Mouse (Mus musculus) kidney, adult 9 months (tissue): ENCODE results near the gene Efna4.

Source experiments
- DNase-seq: peaks from one replicate; pipeline ENCODE4 v3.0.0; 2022

The Efna4 gene

DNA sequence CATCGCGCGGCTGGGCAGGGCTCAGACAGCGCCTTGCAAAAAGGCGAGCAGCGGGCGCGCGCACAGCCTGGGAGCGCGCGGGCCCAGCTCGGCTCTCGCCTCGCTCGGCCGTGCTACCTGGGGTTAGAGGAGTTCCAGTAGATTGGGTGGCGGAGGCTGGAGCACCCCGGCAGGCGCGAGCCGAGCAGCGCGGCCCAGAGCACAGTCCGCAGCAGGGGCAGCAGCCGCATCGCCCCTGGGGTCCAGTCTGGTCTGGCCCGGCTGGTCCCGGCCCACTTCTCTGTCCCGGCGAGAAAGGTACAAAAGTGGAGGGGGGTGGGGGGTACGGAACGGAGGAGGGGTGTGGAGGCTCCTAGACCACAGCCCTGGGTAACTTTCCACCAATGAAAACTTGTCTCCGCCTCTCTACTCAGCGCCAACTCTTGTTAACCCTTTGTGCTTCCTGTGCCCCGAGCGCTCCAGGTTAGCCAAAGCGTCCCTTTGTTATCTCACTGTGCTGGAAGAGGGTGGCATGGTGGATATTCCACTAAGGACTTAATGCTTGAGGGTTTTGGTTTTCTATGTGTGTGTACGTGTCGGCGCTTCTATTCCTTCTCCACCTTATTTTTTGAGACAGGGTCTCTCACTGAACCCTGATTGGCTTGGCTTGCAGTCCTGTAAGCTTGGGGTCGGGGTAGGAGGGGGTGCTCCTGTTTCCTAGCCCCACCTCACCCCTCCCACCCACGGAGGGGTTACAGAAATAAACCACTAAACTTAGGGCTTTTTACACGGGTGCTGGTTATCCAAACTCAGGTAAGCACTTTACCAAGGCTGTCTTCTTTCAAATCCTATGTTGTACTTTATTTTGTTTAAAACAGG, at the start of gene Efna4:
Gene Efna4 (minus strand): TSS at position 308 of the 858 bp plus-strand sequence.
- peak; percentile 62 for DNase-seq

- no peak for DNase-seq
These were observed 48.9 kb upstream of the Efna4 start for GRCm38 (mm10) chr3:89386438-89387420.

- DNase-seq, result no peak
These were observed 47.6 kb upstream of the Efna4 start for GRCm38 (mm10) chr3:89385451-89385850.

DNA sequence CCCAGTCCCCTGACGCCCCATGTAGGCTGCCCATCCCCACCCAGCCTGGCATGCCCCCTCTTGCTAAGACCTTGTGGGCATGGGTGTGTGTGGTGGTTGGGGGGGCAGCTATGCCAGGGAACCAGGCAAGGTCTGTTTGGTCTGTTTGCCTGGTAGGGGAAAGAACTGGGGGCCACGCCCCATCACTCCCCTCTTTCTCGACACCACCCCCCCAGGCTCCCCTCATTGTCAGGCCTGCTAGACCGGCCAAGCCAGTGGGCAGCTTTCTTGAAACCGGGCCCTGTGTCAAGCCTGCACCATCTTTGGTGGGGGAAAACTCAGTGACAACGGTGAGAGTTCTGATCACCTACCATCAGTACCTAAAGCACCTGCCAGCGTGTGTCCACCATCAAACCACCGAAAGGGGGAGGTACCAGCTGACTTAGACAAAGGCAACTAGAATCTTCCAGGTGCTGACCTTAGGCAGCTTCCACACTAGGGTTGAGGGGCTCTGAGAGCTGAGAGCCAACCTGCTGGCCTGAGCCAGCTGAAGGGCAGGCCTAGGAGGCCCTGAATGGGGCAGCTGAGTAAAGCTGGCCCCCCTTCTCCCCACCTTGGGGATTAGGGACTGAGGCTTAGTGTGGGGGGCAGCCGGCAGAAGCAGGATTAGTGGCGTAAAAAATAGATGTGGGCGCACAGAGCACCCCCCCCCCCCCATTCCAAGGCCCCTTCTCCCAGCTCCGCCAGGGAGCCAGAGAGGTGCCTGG, 46.7 kb upstream of the Efna4 start:
- DNase-seq, result no peak

- DNase-seq, result no peak
These were observed 45.9 kb upstream of the Efna4 start for GRCm38 (mm10) chr3:89383651-89384255.

- DNase-seq, result no peak
These were observed 45.1 kb upstream of the Efna4 start for GRCm38 (mm10) chr3:89382950-89383349.

DNA sequence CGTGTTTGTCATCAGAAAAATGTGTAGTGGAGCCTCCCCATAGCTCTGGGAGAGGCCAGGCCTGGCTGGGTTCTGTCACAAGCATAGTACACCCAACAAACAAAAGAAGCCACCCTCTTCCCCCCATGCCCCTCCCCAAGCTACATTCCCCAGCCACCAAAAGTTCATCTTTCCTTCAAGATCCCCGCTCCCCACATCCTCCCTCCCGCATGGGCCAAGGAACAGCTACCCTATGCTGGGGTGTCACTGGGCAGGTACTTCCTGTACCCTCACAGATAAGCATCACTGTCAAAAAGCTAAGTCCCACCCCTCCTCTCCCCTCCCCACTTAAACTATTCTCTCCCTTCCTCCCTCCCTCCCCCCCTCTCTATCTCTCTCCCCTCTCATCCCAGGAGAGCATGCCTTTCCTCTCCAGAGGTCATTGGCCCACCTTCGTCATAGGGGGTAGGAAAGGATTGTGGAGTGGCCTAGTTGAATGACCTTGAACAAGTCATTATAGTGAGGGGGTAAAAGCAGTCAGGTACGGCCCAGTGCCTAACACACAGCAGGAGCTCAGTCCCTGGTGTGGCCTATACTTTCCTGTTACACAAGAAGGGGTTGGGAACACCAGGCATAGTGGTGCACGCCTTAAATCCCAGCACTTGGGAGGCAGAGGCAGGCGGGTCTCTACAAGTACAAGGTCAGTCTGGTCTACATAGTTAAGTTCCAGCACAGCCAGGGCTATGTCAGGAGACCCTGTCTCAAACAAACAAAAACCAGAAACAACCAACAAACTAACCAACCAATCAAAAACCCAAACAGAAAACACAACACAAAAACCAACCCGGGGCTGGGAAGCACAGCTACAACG, 44.4 kb upstream of the Efna4 start:
- no peak for DNase-seq

DNA sequence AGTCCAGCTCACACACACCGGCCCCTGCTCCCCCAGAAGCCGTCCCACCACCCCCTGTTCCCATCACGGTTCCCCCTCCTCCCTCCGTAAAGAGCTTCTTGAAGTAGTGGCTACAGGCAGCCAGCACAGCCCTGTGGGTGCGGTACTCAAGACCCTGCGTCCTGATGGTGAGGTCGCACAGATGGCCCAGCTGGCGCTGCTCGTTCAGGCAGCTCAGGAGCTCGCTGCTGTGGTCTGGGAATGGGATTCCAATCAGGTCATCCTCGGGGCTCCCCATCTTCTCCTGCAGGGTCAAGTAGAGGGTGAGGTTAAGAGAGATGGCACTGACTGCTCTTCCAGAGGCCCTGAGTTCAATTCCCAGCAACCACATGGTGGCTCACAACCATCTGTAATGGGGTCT, 43.4 kb upstream of the Efna4 start:
- no peak for DNase-seq

DNA sequence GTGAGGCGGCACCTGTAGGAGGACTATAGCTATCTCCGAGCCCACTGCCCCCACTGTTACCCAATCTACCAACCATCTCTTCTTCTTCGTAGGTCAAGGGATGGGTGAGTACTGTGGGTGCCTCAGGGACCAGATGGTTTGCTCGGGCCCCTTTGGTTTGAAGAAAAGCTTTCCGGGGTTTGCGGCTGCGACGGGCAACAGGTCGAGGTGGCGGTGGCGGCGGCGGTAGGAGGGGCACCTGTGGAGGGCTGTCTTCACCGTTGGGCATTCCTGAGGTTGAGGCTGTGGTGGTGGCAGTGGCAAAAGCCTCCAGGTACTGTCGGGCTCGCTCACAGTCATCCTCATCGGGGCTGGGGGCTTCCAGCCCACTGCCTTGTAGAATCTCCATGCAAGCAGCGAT, 42.9 kb upstream of the Efna4 start:
- DNase-seq, result no peak

- DNase-seq, result no peak
These were observed 42.5 kb upstream of the Efna4 start for GRCm38 (mm10) chr3:89380291-89380690.

DNA sequence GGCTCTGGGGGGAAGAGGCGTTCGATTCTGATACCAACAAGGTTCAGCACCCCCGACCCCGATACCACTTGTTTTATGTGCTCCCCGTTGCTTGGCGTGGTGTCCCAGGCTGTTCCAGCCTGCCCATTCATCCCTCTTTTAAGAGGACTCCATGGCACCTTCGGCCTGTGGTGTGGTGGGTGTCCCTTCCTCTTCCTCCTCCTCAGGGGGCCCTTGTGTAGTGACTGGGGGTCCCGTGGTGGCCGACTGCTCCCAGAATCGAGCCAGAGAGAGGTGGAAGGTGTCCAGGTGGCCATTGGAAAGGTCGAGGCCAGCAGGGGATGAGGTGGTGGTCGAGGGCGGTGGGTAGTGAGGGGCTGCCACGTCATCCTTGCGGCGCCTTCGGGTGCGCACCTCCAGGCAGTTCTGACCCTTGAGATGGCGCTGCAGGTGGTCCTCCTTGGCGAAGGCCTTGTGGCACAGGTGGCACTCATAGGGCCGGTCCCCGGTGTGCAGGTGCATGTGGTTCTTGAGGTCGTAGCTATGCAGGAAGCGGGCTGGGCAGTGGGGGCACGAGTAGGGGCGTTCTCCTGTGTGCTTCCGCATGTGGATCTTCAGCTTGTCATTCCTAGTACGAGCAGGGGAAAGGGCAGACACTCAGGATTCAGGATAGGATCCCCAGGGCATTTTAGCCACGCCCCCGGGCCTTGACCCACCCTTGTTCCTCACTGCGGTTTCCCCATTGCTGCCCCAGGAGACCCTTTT, 41.7 kb upstream of the Efna4 start:
- DNase-seq, result no peak

GRCm38 (mm10) chr3:89378394-89379067, 40.7 kb upstream of the Efna4 start:
- peak; percentile 72 for DNase-seq

DNA sequence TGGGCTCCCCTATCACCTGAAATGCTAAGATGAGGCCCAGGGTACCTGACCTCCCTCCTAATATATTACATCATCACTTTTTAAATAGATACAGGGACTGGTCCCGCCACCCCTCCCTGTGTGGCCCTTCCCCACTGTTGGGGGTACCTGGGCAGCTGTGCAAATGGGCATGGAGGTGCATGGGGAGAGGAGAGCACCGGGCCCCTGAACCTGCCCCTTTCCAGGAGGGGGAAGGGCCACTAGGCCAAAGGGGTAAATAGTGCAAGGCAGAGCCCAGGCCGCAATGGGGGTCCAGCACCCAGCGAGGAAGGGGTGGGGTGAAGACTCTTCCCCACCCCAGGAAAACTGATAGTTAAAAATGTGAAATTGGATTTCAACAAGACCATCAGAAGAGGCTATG, 40.0 kb upstream of the Efna4 start:
- DNase-seq, result no peak

DNA sequence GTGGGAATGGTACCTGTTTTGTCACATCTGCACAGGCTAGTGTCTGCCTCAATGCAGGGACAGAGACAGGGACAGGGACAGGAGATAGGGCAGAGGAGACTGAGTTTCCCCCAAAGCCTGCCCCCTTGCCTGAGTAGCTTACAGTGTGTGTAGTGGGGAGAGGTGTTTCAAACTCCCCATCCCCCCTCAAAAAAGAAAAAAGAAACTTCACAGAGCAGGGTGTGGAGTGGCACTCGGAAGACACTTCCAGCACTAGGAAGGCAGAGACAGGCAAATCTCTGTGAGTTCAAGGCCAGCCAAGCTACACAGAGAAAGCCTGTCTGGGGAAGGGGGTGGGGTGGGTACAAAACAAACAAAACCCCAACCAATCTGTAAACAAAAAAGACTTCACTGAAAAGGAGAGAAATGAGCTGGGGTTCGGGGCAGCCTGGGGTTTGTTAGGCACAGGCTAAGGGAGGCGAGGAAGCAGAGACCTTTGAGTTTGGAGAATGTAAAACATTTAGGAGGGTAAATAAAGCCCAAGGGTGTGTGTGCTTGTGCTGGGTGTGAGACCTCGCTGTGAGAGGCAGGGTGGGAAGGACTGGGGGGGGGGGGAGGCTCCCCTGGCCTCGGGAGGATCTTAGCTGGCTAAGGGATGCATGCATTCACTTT, 35.9 kb upstream of the Efna4 start:
- no peak for DNase-seq

DNA sequence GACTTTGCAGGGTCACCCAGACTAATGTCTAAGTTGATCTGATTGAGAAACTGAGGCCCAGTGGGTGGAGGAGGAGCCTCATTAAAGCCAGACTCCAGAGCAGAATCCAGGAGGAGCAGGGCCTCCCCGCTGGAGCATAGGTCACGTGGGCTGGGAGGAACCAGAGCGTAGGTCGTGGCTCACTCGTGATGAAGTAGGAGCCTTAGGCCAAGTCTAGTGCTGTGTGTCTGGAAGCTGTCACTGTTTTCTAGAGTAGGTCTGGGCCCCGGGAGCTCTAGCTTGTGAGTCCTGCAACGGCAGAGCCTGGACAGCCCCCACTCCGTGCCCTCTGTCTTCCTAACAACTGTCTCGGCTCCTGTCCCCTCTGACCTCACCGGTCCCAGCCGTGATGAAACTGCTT, 29.5 kb upstream of the Efna4 start:
- DNase-seq, result no peak

DNA sequence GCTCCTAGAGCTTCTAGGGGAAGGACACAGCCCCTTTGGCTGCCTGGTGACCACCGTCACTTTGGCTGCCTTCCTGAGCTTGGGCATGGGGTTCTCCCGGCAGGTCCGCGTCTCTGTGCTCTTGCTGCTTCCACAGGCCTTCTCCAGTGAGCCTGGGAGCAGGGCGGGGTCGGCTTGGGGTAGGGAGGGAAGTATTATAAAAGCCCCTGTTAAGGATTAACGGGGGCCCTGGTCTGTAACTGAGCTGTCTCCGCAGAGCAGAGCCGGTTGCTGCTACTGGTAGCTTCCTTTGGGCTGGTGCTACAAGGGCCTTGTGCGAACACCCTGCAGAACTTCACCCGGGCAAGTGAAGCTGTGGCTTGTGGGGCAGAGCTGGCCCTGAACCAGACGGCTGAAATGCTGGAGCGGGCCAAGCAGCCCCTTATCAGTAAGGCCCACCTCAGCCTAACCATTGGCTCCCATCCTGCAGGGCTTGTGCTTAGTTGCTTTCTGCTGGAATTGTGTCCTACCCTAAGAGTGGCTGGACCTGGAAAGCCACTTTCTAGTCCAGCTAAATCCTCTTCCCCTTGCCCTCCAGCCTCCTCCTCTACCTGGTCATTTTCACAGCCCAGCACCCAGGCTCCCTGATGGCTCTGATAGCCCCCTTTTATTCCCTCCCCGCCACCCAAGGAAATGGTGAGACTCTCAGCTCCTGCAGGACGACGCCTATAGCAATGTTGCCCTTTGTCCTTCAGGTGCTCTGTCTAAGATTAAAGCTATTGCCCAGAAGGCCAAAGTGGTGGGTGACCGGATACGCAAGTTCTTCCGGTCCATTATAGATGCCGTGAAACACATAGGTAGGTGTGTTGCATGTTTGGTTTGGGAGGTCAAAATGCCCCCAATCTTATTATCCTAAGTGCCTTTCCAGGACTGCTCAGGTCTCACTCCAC, 27.9 kb upstream of the Efna4 start:
- no peak for DNase-seq

DNA sequence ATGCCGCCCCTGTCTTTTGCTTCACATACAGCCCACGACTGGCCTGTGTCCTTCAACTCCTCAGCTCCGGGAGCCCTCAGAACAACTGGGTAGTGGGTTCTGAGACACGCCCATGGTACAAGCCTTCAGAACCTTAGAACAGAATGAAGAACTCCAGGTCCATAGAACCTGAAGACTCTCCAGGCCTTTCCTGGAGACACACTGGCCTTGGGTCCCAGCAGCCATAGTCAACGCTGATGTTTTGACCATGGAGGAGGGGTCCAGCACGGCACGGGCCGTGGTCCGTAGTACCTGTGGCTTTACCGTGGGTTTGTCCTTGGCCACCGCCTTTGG, 27.3 kb upstream of the Efna4 start, which contains the start of gene Dcst1:
Gene Dcst1 (minus strand): TSS at position 101 of the 333 bp plus-strand sequence.
- no peak for DNase-seq

GRCm38 (mm10) chr3:89364631-89365030, 26.8 kb upstream of the Efna4 start:
- DNase-seq, result no peak

DNA sequence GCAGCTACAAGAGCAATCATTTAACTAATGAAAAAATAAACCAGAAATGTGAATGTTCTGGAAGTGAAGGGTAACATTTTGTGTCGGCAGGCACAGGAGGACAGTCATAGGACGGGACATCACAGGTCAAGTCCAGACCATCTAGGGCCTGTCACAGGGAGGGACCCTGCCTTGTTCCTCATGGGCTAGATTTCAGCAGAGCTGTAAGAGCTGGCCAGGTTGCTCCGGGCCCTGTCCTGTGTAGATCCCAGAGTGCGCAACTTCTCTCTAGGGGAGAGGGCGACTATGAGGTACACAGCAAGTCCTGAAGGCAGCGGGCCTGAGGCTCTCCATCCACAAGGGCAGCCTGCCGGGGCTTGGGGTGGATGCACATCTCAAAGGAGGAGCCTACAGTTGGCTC, 23.8 kb upstream of the Efna4 start, which contains the start of gene Dcst2:
Gene Dcst2 (plus strand): TSS at position 301 of the 400 bp plus-strand sequence.
- no peak for DNase-seq
